Mouse (Mus musculus) urinary bladder, postnatal 14 days (tissue): Measurements from ENCODE around the gene Cpne7.

Source experiments
- DNase-seq: peaks from one replicate; pipeline ENCODE4 v3.0.0; 2021; ENCODE audit warnings: low spot score

Gene Cpne7

DNA sequence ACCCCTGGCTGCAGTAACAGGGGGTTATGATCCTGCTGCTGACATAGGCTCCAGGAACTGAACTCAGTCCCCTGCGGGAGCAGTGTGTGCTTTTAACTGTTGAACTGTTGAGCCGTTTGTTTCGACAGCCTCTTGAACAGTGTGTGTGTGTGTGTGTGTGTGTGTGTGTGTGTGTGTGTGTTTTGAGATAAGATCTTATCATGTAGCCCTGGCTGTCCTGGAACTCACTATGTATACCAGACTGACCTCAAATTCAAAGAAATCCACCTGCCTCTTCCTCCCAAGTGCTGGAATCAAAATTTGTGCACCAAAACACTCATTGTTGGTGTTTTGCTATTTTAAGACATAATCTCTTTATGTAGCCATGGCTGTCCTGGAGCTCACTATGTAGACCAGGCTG lies 2.5 kb upstream of the Cpne7 start:
- DNase-seq, result no peak

DNA sequence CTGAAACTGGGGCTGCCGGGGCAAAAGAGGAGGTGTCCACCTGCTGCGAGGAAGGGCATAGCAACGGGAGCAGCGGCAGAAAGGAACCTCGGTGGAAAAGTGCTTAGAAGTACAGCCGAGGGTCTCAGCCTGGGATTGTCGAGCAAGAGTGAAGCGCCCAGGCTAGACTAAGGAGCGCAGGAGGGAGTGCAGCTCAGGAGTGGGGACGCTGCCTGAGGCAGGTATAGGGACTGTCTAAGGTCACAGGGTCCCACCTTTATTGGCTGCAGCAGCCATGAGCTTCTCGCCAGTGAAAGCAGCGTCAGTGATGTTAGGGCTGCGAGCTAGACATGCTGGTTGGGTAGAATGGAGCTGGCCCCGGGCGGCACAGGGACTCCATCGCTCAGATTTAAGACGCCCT lies 570 bp downstream of the Cpne7 start:
- DNase-seq, result no peak

DNA sequence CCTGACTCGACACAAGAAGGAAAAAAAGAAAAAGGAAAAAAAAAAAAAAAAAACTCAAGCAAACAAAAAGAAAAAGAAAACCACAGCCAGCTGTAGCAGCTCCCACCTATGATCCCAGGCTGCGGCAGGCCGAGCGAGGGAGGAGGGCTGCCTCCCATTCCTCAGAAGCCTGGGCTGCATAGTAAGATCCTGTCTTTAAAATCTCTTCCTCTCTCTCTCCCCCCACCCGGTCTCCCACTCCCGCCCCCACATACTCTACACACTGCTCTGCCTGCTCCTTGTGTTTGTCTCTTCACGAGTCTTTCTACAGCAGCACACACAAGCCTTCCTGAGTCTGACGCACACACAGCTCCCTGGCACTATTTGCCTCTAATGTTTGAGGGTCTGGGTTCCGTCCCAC lies 4.9 kb downstream of the Cpne7 start:
- DNase-seq, result no peak

- no peak for DNase-seq
Observed at GRCm38 (mm10) chr8:123122670-123123069, 5.5 kb downstream of the Cpne7 start.

DNA sequence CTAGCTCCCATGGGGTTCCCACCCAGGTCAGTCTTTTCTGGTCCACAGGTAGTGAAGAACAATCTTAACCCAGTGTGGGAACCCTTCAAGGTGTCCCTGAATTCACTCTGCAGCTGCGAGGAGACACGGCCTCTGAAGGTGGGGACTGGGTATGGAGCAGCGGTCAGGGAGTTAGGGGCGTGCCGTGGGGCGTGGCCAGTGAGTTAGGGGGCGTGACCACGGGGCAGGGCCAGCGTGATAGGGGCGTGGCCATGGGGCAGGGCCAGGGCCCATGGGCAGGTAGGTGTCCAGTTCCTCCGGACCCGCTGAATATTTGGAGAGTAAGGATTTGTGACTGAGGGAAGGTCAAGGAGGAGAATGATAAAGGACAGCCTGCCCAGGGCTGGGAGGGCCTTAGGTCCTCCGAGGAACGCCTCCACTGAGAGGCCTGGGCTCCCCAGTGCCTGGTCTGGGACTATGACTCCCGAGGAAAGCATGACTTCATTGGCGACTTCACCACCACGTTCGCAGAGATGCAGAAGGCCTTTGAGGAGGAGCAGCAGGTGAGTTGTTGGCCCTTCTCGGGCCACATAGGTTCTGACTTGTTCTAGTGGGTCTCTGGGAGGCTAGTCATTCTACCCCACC lies 9.1 kb downstream of the Cpne7 start:
- peak; percentile 64 for DNase-seq

- DNase-seq, result no peak
Observed at GRCm38 (mm10) chr8:123131041-123131440, 13.9 kb downstream of the Cpne7 start.

DNA sequence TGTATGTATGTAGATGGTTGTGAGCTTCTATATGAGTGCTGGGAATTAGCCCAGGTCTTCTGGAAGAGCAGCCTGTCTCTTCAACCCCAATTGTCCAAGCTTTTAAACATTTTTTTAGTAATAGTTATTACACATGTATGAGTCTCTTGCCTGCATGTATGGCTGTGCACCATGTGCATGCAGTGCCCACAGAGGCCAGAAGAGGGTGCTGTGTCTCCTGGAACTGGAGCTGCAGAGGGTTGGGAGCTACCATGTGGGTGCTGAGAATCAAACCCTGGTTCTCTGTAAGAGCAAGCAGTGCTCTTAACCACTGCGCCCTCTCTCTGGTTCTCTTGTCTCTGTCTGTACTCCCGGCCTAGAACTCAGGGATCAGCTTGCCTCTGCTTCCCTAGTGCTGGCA lies 15.8 kb downstream of the Cpne7 start:
- DNase-seq, result no peak

GRCm38 (mm10) chr8:123134149-123134713 lies 17.1 kb downstream of the Cpne7 start:
- DNase-seq, result no peak

DNA sequence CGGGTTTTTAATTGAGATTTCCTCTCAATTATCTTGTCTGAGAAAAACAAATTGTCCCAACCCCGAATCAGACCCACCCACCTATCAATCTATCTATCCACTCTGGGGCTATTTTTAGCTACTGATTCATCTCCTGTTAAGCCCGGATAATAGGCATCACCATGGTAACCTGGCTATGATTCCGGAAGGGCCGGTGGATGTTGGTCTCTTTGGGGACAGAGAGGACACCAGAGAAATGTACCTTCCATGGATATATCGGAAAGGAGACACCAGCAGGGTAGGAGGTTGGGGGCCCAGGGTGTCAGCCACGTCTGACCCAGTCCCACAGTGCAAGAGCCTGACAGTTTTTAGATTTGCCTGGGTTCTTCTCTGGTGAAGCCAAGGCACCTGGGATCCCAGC lies 18.2 kb downstream of the Cpne7 start:
- DNase-seq, result no peak

DNA sequence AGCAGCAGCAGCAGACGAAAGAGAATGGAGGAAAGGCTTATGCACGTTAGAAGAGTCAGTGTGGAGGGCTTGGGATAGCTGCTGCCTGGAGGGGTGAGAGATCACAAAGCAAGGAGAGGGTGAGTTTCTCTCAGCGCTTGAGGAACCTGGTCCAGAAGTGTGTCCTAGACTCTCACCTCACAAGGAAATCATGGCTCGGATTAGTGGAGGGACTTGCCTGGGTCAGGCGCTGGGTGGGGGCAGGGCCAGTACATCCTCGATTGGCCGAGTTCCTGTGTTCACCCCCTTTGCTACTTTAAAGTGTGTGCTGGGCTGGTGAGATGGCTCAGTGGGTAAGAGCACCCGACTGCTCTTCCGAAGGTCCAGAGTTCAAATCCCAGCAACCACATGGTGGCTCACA lies 18.6 kb downstream of the Cpne7 start:
- no peak for DNase-seq

GRCm38 (mm10) chr8:123136287-123136686 lies 19.1 kb downstream of the Cpne7 start:
- DNase-seq, result peak; percentile 38

GRCm38 (mm10) chr8:123137645-123138077 lies 20.5 kb downstream of the Cpne7 start:
- peak; percentile 79 for DNase-seq

DNA sequence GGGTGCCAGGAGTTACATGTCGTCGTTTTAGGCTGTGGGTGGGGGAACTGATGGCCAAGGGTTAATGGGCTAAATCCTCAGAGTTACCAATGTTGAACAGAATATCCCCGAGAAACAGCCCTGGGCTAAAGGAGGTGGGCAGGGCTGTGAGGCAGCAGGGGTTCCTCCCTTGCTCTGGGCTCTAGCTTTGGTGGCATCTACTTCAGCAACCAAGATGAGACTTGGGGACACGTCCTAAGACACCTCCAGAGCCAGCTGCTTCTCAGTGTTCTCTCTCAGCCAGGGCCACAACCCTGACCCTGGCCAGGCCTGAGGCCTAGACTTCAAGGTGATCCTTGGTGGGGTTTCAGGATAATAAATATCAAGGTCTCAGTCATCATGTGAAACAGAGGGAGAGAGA lies 21.6 kb downstream of the Cpne7 start:
- no peak for DNase-seq

DNA sequence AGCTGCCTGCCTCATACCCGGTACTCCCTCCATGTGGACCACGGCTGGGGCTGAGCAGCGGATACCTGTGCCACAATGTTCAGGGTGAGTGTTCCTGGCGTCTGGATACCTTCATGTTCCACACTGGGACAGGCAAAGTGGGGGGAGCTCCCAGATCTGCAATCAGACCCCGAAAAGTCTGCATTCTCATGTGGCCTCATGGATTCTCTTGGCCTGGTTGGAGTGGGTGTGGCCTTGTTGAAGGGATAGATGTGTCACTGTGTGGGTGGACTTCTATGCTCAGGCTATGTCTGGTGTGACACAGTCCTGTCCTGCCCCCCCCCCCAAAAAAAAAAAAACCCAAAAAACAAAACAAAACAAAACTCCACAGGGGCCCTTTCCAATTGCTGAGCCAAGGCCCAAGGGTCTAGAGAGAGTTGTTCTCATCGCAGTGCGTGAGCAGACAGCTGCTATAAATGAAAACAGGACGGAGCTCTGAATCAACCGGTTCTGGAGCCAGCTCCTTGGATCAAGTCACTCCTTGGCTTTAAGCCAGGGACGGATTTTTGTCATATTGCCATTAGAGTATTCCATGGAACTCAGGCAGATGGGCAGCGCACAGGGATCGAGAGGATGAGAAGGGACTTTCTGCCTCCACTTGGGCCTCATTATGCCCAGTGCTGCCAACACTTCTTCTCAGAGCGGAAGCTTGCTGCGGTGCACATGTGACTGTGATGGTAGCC lies 24.7 kb downstream of the Cpne7 start:
- DNase-seq, result peak; percentile 79

GRCm38 (mm10) chr8:123145279-123145678 lies 28.1 kb downstream of the Cpne7 start:
- peak; percentile 60 for DNase-seq

GRCm38 (mm10) chr8:123146390-123146789 lies 29.2 kb downstream of the Cpne7 start:
- peak; percentile 37 for DNase-seq

DNA sequence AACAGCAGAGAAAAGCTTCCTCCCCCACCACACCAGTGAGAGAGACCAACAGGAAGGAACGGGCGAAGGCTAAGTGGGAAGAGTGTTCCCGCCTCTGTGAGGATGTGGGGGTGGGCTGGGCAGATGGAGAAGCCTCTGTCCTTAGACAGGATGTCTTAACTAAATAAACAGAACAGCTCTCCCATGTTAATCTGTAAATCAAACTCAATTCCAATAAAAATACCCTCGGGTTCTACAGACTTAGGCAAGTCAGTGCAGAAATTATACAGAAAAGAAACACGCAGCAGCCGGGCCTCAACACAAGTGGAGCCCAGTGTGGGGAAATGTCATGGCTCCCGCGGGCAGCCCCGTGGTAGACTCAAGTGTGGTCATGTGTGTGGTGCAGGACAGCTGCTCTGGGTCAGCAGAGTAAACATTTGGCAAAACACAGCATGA lies 33.6 kb downstream of the Cpne7 start:
- DNase-seq, result no peak

- no peak for DNase-seq
Observed at GRCm38 (mm10) chr8:123155177-123155576, 38.0 kb downstream of the Cpne7 start.

DNA sequence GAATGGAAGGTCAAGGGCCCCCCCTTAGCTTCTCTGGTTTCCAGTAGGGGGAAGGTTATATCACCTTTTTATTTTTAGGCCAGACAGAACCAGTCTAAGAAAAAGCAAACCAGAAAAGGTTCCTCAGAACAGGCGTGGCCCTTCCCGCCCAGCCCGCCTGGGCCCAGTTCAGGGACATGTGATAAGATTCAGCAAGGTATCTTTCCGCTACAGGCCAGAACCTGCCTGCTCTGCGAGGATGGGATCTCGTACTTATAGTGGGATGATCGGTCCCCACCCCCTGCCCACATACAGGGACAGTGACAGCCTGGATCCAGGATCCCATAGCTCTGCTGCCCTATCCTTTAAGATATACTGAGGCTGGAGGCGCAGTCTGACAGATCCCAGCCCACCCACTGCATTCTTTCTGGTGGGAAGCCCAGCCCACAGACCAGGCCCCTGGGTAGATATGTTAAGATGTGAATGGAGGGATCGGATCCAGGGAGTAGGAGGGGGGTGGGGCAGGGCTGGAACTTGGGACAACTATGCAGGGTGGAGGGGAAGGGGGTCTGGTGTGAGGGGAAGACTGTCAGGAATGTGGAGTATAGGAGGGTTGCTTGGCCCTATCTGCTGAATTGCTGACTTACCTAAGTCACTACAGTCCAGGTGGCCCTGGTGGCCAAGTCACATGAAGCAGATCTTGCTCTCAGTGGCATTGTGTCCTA lies 39.0 kb downstream of the Cpne7 start:
- peak; percentile 26 for DNase-seq

DNA sequence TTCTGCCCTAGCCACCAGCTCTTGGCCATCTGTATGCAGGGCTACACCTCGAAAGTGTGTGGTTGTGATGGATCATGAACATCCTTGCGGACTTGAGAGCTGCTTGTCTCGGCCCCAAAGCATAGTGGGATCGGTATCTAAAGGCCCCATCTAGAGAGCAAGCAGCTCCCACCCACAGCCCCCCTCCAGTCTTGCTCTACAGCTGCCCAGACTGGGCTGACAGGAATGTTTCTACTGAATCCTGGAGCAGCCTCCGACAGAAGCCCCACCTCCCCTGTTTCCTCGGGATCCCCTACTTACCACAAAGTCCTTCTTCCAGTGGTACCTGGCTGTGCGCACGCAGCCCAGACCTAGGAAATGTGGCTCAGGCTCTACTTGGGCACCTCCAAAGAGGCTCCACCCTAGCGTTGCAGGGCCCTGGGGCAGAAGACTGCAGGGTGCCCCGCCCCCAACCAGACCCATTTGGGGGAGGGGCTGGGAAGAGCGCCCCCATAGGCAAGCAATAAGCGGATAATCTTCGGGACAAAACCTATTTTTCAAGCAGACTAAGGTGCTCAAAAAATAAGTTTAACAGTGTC lies 40.8 kb downstream of the Cpne7 start, which contains the start of gene Sult5a1:
Sult5a1 (minus strand) TSS at position 428 of the 578 bp plus-strand sequence.
- no peak for DNase-seq

- DNase-seq, result no peak
Observed at GRCm38 (mm10) chr8:123181391-123181790, 64.2 kb downstream of the Cpne7 start.
